Mouse (Mus musculus) sigmoid colon, adult 10 weeks (tissue): ENCODE measurements around the gene Zkscan14. TPM values are rescaled to one million over a fixed set of nuclear protein-coding genes. Genes with fewer than 3 reads are reported as not detected.

Experiments
- polyA plus RNA-seq: library from polyadenylated mRNA; stranded (reverse); fragments of 350-450 nt; fragmentation: Illumina TruSeq; extraction: RNeasy Lipid Tissue Mini Kit (QIAGEN cat#74804); gene quantifications from one replicate; pipeline ENCODE4 v1.2.3, GENCODE M21; 2014; ENCODE audit warnings: low read depth, low replicate concordance

The Zkscan14 gene
- 2.3 TPM for polyA plus RNA-seq

GRCm38 (mm10) chr5:145201321-145201991, at the start of gene Zkscan14:
Gene Zkscan14 (minus strand): TSS chr5:145201868.

GRCm38 (mm10) chr5:145231367-145231871, 29.8 kb upstream of the Zkscan14 start, which contains the start of gene Zfp655:
Gene Zfp655 (plus strand): TSS chr5:145231715.

GRCm38 (mm10) chr5:145203936-145204691, 2.4 kb upstream of the Zkscan14 start, which contains the start of gene Zkscan5:
Gene Zkscan5 (plus strand): TSS chr5:145204562.

GRCm38 (mm10) chr5:145191962-145192361, 9.7 kb downstream of the Zkscan14 start, which contains the start of gene Atp5j2:
Gene Atp5j2 (minus strand): TSS chr5:145192062.

GRCm38 (mm10) chr5:145166536-145167305, 34.9 kb downstream of the Zkscan14 start, which contains the start of the genes Ptcd1 and Cpsf4:
Gene Ptcd1 (minus strand): TSS chr5:145167108.
Gene Cpsf4 (plus strand): TSS chr5:145167213.

Other genes starting within 250 kb of the Zkscan14 start
- 10.9 TPM for gene Smurf1, start 236.0 kb downstream of the Zkscan14 start, polyA plus RNA-seq
- gene Gm4871, start 169.1 kb downstream of the Zkscan14 start, polyA plus RNA-seq, result not detected
- gene 1700018F24Rik, start 158.9 kb downstream of the Zkscan14 start, polyA plus RNA-seq, result not detected
- 21.0 TPM for gene Arpc1a, start 118.0 kb downstream of the Zkscan14 start, polyA plus RNA-seq
- gene Kpna7, start 117.8 kb downstream of the Zkscan14 start, polyA plus RNA-seq, result not detected
- 84.1 TPM for gene Arpc1b, start 87.7 kb downstream of the Zkscan14 start, polyA plus RNA-seq
- 25.1 TPM for gene Pdap1, start 61.6 kb downstream of the Zkscan14 start, polyA plus RNA-seq
- gene Bud31, start 61.5 kb downstream of the Zkscan14 start, polyA plus RNA-seq, result 230 TPM
- gene Ptcd1, start 34.8 kb downstream of the Zkscan14 start, polyA plus RNA-seq, result 0.66 TPM
- gene Cpsf4, start 34.7 kb downstream of the Zkscan14 start, polyA plus RNA-seq, result 2.6 TPM
- 26.2 TPM for gene Atp5j2, start 9.8 kb downstream of the Zkscan14 start, polyA plus RNA-seq
- gene Zkscan5, start 2.7 kb upstream of the Zkscan14 start, polyA plus RNA-seq, result 6.8 TPM
- 88.7 TPM for gene Zfp655, start 29.8 kb upstream of the Zkscan14 start, polyA plus RNA-seq
- gene Zscan25, start 78.6 kb upstream of the Zkscan14 start, polyA plus RNA-seq, result not detected
- not detected for gene Cyp3a57, start 143.4 kb upstream of the Zkscan14 start, polyA plus RNA-seq